Mouse (Mus musculus): ENCODE data around the gene Kif26b.

The Kif26b gene

DNA sequence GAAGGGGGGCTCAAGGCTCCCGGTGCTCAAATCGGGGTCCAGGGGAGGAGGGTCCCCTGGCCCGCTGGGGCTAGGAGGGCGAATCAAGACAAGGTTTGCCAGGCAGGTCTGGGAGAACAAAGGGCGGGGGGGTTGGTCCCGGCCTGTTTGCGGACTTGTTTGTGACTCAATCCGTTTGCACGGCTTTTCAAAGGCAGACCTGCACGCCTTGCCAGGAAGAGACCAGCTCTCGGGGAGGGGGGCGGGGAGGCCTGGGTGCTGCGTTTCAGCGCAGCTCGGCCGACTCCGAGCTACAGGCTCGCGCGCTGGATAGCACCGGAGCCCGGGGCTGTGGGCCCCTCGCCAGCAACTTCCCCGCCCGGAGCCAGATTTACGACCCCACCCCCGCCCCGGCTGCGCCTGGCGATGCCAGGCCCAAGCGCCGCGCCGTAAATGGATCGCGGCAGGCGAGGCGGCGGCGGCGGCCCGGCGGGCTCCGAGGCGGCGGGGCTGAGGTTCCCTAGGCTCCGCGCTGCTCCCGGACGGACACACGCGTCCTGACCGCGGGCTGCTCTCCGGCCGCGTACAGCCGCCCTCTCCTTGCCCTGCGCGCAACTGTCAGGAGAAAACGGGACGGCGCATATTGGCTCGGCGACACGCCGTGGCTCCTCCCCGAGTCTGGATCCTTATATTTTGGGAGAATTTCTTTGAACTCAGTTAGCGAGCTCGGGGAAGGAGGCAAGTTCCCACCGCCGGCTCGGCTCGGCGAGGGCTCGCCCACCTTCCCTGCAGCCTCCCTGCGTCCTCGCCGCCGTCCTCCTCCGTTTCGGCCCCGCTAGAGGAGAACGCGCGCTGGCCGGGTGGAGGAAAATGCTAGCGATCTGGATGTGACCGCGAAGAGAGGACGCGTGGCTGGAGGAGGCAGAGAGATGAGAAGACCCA is at the start of gene Kif26b:
Kif26b (plus strand) TSS at position 695 of the 921 bp plus-strand sequence.
- in situ Hi-C loops (cut with MboI, MseI), result loop anchor here (5.0 kb wide), 2 partner anchors 619 to 949 kb away; no protein-coding TSS in a partner anchor

DNA sequence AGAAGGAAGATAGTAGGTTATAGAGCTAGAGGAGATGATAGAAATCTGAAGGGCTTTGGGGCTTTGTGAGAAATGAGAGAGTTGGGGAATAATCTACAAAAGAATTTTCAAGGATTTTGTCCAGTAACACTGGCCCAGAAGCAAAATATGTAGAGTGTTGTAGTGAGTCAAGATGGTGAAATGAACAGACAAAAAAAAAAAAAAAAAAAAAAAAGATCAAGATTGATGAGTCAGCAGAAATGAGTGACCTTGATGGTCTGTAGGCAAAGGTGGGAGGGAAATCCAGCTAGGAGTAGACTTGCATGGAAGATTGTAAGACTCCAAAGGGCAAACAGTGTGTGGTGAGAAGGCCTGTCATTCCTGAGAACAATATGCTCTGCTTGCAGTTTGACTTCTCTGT is 45.1 kb upstream of the Kif26b start:
- in situ Hi-C loops (cut with MboI, MseI), result no loop called here

DNA sequence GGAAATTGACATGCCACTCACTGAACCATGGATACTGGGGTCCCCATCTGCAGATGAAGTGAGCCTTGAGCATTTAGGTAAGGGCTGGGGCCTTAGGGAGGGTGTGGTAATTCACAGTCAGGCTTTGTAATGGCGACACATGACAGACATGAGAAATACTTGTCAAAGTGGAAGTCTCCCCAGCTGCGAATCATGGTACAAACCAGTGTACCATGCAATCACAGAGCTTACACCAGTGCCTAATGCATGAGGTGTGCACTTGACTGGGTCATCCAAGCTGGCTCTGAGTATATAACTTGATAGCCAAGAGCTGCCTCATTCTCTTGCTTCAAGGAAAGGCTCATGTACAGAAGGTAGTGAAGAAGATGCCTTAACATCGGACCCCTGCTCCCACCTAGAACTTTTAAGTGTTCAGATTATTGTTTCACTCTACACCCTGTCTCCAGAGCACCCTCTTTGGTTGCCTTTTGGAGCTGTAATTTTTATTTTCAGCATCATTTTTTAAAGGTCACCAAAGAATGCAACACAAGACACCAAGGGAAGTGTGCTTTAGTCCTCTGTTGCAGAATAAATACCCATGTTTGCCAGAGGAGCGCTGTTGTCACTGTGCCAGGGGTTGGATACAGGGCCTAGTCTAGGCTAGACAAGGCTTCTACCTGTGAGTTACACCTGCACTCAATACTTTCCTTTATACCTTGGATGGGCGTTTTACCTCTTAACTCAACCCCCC is 43.6 kb upstream of the Kif26b start:
- in situ Hi-C loops (cut with MboI, MseI), result no loop called here

DNA sequence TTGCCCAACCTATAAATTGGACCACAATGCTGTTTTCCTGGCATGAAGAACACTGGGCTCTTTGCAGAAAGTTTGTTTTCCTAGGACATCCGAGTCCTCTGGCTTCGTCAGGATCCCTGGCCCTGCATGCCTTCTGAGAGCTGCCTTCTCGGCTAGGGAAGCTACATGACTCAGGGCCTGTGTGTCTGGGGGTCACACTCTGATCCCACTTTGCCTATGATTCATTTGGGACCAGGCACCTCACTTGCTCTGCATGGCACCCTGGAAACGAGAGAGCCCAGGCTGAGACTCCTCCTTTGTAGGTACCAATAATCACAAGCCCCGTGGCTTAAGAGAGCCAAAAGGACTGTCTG is 43.1 kb upstream of the Kif26b start:
- in situ Hi-C loops (cut with MboI, MseI), result no loop called here

DNA sequence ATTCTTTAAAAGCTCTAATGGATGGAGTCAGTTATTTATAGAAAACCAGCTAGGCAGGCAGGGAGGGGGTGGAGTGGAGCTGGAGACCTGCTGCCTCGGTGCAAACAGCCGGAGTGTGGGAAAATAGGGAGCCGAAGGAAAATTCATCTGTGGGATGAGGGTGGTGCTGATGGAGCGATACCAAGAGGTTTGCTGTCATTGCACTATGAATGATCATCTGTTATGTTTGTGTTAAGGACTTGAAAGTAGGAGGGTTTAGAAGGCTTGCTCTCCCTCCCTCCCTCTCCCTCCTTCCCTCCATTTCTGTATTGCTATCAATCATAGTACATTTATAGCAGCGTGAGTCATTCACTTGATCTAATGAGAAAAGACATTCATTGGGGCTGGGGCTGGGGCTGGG is 42.1 kb upstream of the Kif26b start:
- in situ Hi-C loops (cut with MboI, MseI), result no loop called here

DNA sequence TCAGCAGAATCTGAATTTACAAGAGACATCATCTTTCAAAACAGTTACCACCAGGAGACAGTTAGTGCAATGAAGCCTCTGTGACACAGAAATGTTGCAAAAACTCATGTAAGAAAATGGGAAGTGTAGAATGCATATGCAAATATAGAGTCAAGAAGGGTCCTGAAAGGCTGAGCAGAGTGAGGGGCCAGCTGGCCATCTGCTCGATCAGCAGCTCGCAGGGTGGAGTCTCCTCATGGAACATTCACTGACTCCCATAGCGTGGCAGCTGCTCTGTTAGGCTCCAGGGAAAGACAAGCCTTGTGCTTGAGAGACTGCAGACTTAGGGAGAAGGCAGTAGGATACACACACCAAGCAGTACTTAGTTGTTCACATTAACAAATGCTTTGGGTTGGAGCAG is 39.8 kb upstream of the Kif26b start:
- in situ Hi-C loops (cut with MboI, MseI), result no loop called here

DNA sequence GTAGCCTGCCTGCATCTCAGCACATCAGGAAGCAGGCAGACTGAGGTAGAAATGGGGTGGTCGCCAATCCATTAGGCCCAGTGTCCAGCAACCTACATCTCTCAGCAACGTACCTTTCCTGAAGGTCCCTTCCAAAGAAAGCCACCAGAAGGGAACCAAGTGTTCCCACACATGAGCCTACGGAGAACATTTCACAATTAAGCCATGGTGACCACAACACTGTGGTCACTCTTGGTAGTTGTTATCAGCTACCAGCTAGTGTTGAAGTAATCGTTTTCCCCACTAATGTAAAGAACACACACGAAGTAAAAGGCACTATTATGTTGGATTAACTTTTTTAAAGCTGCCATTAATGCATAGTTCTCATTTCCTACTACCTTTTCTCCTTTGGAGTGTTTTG is 37.2 kb upstream of the Kif26b start:
- in situ Hi-C loops (cut with MboI, MseI), result no loop called here

DNA sequence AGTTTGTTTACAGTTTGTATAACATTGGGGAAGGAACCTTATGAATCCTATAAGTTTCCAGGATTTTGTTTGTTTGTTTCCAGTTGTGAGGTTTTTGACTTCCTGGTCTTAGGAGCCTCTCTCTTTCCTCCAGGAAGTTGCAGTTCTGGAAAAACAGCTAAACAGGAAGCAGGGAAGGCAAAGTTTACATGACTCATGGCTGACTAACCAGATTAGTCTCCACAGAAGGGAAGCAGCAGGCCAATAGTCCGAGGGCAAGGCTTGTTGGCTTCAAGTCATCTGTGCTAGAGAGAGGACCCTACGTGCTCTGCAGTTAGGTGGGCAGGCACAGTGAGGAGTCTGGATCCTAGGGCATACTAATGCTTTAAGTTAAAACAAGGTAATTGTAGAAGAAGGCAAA is 36.4 kb upstream of the Kif26b start:
- in situ Hi-C loops (cut with MboI, MseI), result no loop called here

DNA sequence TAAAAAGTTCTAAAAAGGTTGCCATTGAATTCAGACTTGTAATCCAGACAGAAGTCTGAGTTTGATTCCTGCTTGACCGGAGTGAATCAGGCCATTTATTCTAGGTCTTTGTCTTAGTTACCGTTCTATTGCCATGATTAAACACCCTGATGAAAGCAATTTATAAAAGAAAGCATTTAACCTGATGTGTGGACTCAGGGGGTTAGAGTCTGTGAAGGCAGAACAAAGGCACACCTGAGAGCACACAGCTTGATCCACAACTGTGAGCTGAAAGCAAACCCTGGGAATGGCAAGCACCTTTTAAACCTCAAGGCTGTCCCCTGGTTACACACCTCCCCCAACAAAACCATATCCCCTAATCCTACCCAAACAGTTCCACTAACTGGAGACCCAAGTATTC is 32.7 kb upstream of the Kif26b start:
- in situ Hi-C loops (cut with MboI, MseI), result no loop called here

DNA sequence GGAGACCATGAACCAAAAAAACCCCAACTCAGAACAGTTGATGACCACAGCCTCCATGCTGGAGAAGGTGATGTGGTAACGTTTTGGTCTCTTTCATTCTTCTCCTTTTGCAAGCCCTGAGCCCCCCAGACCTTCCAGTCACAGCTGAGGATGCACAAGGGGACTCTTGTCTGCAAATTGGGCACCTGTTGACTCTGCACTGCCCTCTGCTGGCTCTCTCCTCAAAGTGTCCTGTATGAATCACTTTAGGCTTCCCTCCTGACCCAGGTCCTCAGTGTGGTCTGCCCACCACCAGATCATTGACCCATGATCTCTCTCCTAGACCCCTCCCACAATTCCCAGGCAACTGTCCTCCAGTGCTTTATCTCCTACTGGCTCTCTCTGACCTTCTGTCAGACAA is 32.1 kb upstream of the Kif26b start:
- in situ Hi-C loops (cut with MboI, MseI), result no loop called here

DNA sequence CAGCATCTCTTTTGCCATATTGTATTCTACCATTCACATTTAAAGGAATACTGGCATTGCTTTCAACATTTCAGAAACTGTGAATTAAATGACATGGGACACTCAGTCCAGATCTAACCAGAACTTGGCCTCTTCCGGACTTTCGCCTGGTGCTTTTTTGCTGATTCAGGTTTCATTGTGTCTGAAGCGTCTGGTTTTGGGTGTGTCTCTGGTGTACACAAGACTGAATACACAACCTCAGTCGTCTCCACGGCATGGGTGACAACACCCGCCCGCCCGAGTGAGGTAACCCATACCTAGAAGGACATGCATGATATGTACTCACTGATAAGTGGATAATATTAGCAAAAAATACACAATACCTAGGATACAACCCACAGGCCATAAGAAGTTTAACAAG is 22.0 kb upstream of the Kif26b start:
- in situ Hi-C loops (cut with MboI, MseI), result no loop called here

DNA sequence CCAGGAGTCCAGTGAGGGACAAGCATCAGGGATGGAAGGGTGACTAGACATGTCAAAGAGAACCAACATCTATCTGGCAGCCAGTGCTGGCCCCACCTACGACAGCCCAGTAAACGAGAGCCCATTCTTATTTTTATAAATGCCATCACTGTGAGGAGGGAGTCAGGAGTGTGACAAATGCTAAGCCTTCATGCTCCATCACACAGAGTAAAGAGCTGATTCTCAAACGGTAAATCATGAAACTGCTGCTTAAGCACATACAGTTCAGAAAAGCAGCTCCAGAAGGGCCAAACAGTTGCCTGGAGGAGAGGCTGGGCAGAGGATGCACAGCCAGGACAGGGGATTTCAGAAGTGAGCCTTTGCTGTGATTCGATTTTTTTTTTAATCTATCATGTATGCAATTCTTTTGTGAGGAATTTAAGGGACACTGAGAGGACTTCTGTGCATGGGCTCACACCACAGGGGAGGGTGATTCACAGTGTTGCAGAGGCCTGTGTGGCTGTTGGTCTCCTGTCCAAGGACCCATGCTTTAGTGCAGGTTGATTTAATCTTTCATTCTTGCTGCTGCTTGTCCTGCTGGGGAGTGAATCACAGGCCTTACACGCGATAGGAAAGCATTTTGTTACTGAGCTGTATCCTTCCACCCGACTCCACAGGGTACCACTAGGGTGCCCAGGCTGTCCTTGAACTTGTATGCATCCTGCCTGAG is 16.4 kb upstream of the Kif26b start:
- in situ Hi-C loops (cut with MboI, MseI), result no loop called here

DNA sequence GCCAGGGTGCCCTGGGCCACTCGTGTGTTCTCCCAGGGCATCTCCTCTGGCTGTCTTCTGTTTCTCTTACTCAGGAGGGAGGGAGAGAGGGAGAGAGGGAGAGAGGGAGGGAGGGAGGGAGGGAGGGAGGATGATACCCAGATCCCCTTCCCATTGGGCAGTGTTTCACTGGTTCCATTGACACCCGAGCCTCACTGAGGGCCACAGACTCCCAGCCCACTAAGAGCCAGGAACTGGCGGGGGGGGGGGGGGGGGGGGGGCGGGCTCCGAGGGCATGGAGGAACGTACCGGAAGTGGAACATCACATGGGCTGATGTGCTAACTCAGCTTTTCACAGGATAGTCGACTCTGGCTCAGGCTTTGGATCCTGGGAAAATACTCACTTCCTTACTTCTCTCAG is 15.0 kb upstream of the Kif26b start:
- in situ Hi-C loops (cut with MboI, MseI), result no loop called here

DNA sequence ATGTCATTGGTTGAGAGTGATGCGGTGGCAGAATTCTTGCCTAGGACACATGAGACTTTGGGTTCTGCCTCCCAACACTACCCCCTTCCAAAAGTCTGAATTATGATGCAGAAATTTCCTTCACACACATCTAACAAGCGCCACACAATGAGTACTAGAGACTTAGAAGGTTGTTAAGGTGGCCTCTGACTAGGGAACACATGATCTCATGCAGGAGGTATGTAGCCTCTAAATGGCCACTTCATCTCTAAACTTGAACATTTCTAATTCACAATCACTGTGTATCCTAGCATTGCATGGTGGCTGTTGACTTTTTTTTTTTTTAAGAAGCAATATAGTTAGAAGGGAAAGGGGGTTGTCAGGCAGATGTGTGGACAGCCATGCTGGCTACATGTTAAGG is 13.1 kb upstream of the Kif26b start:
- in situ Hi-C loops (cut with MboI, MseI), result no loop called here

DNA sequence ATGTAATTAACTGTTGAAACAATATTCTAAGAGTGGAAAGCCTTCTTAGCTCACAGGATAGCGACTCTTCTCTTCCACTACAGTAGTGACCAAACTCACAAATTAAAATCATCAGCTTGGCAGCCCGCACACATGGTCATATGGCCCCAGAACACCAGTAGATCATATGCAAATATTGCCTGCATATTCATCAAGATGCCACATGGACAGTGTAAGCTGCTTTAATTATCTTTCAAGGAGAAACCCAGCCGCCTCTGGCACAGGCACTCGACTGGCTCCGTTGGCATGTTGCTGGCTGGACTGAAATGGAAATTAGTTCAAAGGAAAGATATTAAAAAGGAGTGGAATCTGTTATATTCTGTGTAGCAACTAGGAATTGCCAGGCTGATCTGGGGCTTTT is 6.5 kb upstream of the Kif26b start:
- in situ Hi-C loops (cut with MboI, MseI), result no loop called here

DNA sequence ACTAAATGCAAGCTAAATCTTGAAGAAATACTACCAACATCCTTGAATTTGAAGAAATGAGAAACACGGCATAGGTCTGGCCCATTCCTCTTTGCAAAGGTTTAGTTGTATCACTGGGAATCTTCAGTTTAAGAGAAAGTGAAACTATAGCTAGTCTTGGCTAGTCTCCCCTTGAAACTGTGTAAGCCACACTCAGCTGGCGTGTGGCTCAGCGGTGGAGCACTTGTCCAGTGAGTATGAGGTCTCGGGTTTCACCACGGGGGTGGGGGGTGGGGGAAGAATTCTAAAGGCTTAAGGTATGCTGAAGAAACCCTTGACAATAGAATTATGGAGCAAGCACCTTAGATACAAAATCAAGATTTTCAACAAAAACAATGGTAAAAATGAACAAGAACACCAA is 5.8 kb upstream of the Kif26b start:
- in situ Hi-C loops (cut with MboI, MseI), result no loop called here

DNA sequence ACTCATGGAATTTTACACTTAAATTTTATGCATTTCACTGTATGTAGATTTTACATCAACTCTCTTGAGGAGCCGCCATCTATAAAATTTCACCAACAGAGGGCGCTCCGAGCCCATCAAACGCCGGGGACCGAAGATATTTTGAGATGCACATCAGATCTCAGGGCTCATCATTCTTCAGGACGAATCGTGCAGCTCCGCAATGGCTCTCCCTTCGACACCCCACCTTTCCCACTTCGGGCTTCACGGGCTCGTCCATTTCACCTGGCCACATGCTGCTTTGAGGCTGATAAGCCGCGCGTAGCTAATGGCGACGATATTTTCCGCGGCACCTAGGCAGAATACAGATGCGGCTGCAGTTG is 1.8 kb upstream of the Kif26b start:
- in situ Hi-C loops (cut with MboI, MseI), result loop anchor here (5.0 kb wide), 2 partner anchors 620 to 950 kb away; no protein-coding TSS in a partner anchor

DNA sequence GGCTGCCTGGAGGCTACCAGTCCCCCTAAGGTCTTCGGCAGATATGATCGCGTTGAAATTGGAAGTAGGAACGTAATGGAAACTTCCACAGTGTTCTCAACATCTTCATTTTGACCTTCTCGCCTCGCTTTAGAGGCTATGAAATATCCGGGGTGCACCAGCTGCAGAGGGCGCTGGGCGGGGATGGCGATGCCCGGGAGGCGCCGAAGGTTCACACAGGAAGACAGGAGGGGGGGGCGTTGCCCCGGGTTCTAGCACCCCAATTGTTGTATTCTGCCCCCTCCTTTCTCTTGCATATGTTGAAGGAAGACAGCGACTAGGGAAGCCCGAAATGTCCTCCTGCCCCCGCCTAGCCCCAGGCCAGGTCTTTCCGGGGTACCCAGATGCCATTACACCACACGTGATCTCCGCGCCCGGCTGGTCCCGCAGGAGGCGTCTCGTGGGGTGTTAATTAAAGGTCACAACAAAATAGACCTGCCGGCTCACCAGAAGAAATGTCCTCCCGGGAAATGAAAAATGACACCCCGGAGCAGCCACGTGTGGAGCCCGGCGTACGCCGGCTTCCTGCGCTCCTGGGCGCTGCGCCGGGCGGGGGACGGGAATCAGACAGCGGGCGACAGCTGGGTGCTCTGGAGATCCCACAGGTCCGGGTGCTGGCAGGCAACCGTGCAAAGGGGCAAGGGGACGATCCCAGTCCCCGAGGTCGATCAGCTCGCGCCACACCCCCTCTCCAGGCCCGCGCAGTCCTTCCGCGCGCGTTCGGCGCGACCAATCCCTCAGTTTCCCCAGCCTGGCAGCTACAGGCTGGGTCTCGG is 1.2 kb upstream of the Kif26b start:
- in situ Hi-C loops (cut with MboI, MseI), result loop anchor here (5.0 kb wide), 2 partner anchors 620 to 950 kb away; no protein-coding TSS in a partner anchor

DNA sequence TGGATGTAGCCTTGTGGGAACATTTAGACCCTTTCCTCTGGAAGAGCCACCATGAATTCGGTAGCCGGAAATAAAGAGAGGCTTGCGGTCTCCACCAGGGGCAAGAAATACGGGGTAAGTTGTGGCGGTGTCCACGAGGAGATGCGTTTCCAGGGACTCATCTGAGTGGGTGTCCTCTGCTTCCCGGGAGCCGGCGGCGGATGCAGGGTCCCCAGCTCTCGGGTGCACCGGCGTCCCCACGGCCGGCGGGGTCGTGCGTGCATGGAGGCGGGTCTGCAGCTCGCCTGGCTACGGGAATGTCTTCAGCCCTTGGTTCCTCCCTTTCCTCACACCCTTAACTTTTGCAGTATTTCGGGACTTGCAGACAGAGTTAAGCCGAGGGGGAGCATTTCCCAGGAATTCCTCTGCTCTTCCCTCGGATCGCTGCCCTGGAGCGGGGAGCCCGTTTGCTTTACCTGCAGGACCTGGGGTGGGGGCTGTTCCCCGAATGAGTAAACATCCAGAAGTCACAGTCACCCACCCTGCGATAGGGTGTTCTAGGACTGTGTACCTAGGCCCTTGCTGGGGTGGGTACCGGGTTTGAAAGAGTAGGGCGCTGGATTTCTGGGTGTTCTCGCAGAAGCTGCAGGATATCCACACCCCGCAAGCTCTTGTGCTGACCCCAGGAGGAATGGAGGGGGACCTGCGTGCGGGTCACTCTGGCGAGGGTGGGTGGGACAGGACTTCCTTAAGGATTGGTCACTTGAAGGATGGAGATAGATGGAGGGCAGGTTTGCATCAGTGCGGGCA is 781 bp downstream of the Kif26b start:
- in situ Hi-C loops (cut with MboI, MseI), result loop anchor here (5.0 kb wide), 2 partner anchors 618 to 948 kb away; no protein-coding TSS in a partner anchor

DNA sequence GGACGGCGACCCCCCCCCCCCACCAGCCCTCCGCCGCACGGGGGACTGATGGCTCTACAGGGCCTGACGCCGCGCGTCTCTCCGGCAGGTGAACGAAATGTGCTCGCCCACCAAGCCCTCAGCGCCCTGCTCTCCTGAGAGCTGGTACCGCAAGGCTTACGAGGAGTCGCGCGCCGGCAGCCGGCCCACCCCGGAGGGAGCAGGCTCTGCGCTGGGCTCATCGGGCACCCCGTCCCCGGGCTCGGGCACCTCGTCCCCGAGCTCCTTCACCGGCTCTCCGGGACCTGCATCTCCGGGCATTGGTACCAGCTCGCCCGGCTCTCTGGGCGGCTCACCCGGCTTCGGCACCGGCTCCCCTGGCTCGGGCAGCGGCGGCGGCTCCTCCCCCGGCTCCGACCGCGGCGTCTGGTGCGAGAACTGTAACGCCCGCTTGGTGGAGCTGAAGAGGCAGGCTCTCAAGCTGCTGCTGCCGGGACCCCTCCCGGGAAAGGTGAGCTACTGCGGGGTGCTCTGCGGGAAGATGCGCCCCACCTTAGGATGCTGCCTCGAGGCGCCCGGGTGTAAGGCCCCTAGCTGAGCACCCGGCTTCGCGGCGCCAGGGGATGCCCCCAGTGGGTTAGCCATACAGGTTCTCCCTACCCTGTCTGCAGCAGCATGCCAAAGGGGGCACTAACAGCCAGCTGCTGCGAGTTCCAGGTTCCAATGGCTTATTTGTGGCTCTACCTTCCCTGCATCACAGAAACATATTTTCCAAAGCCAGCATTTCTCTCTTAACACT is 1.6 kb downstream of the Kif26b start:
- in situ Hi-C loops (cut with MboI, MseI), result no loop called here

Data from T-helper 1 cell (primary cell).